Mouse (Mus musculus): ENCODE measurements around the gene Cct8. TPM values are rescaled to one million over a fixed set of nuclear protein-coding genes. Genes with fewer than 3 reads are reported as not detected.

Gene Cct8
- polyA plus RNA-seq, 1 experiment from 2014 or later: 410 TPM

GRCm38 (mm10) chr16:87438697-87439096 is 57.0 kb downstream of the Cct8 start:
- 94% methylated on average over 8 of the region's 8 CpGs for WGBS
- H3K9ac ChIP-seq (replicated peaks; ENCODE audit: low read depth, low read length): no peak overlapping the region
- no peak overlapping the region for H3K4me2 ChIP-seq (ENCODE audit: low read depth, low read length)
- no peak overlapping the region for H3K4me3 ChIP-seq (ENCODE audit: low read depth, low read length)
- ATAC-seq (ENCODE audit: low read depth): no peak
- peaks cover 12% of the 10 kb centered on the region for H3K4me1 ChIP-seq (ENCODE audit: control insufficient read depth, insufficient read depth, low read length)
- H3K36me3 ChIP-seq (ENCODE audit: control insufficient read depth, insufficient read depth, low read length): 0 out of 2 replicates have a peak, but pooled peaks cover 3% of the 10 kb centered on the region
- no peaks in the 10 kb centered on the region for H3K27me3 ChIP-seq (ENCODE audit: control insufficient read depth, insufficient read depth, low read length)
- H3K9me3 ChIP-seq (ENCODE audit: control insufficient read depth, low read length): no peaks in the 10 kb centered on the region
- H3K27ac ChIP-seq (ENCODE audit: low read depth, low read length): no peak overlapping the region

- Histone ChIP-seq H3K9ac (replicated peaks; ENCODE audit: low read depth, low read length) (no peak overlapping the region), H3K4me1 (ENCODE audit: control insufficient read depth, insufficient read depth, low read length) (peaks cover 12% of the 10 kb centered on the region), H3K27me3 (ENCODE audit: control insufficient read depth, insufficient read depth, low read length) (no peaks in the 10 kb centered on the region), H3K27ac (ENCODE audit: low read depth, low read length) (no peak overlapping the region), H3K36me3 (ENCODE audit: control insufficient read depth, insufficient read depth, low read length) (0 out of 2 replicates have a peak, but pooled peaks cover 3% of the 10 kb centered on the region), H3K4me2 (ENCODE audit: low read depth, low read length) (no peak overlapping the region), H3K9me3 (ENCODE audit: control insufficient read depth, low read length) (no peaks in the 10 kb centered on the region), H3K4me3 (ENCODE audit: low read depth, low read length) (no peak overlapping the region)
- 93% methylated on average over 21 of the region's 21 CpGs for WGBS
- no peak for ATAC-seq (ENCODE audit: low read depth)
These were observed 58.6 kb downstream of the Cct8 start for GRCm38 (mm10) chr16:87437096-87437495.

- H3K4me2 ChIP-seq (ENCODE audit: low read depth, low read length): no peak overlapping the region
- H3K9ac ChIP-seq (replicated peaks; ENCODE audit: low read depth, low read length): no peak overlapping the region
- H3K27me3 ChIP-seq (ENCODE audit: control insufficient read depth, insufficient read depth, low read length): no peaks in the 10 kb centered on the region
- 84% methylated on average over 13 of the region's 13 CpGs for WGBS
- H3K9me3 ChIP-seq (ENCODE audit: control insufficient read depth, low read length): no peaks in the 10 kb centered on the region
- H3K36me3 ChIP-seq (ENCODE audit: control insufficient read depth, insufficient read depth, low read length): 0 out of 2 replicates have a peak, but pooled peaks cover 3% of the 10 kb centered on the region
- peaks cover 9% of the 10 kb centered on the region for H3K4me1 ChIP-seq (ENCODE audit: control insufficient read depth, insufficient read depth, low read length)
- no peak overlapping the region for H3K4me3 ChIP-seq (ENCODE audit: low read depth, low read length)
- H3K27ac ChIP-seq (ENCODE audit: low read depth, low read length): no peak overlapping the region
- ATAC-seq (ENCODE audit: low read depth): no peak
These were observed 60.1 kb downstream of the Cct8 start for GRCm38 (mm10) chr16:87435411-87436205.

- Histone ChIP-seq H3K9ac (replicated peaks; ENCODE audit: low read depth, low read length) (no peak overlapping the region), H3K4me1 (ENCODE audit: control insufficient read depth, insufficient read depth, low read length) (peaks cover 9% of the 10 kb centered on the region), H3K36me3 (ENCODE audit: control insufficient read depth, insufficient read depth, low read length) (0 out of 2 replicates have a peak, but pooled peaks cover 3% of the 10 kb centered on the region), H3K9me3 (ENCODE audit: control insufficient read depth, low read length) (no peaks in the 10 kb centered on the region), H3K4me3 (ENCODE audit: low read depth, low read length) (no peak overlapping the region), H3K27ac (ENCODE audit: low read depth, low read length) (no peak overlapping the region), H3K4me2 (ENCODE audit: low read depth, low read length) (no peak overlapping the region), H3K27me3 (ENCODE audit: control insufficient read depth, insufficient read depth, low read length) (no peaks in the 10 kb centered on the region)
- no peak for ATAC-seq (ENCODE audit: low read depth)
- 87% methylated on average over 6 of the region's 6 CpGs for WGBS
These were observed 60.7 kb downstream of the Cct8 start for GRCm38 (mm10) chr16:87434946-87435345.

- Histone ChIP-seq H3K4me2 (ENCODE audit: low read depth, low read length) (no peak overlapping the region), H3K27me3 (ENCODE audit: control insufficient read depth, insufficient read depth, low read length) (no peaks in the 10 kb centered on the region)
- 97% methylated on average over 7 of the region's 7 CpGs for WGBS
These were observed 61.4 kb downstream of the Cct8 start for GRCm38 (mm10) chr16:87434266-87434665.

More at GRCm38 (mm10) chr16:87434266-87434665, 61.4 kb downstream of the Cct8 start:
- no peak overlapping the region for H3K27ac ChIP-seq (ENCODE audit: low read depth, low read length)
- H3K4me1 ChIP-seq (ENCODE audit: control insufficient read depth, insufficient read depth, low read length): peaks cover 5% of the 10 kb centered on the region; the same call in 1 of the 2 replicates
- 0 out of 2 replicates have a peak, but pooled peaks cover 3% of the 10 kb centered on the region for H3K36me3 ChIP-seq (ENCODE audit: control insufficient read depth, insufficient read depth, low read length)
- ATAC-seq (ENCODE audit: low read depth): no peak
- no peaks in the 10 kb centered on the region for H3K9me3 ChIP-seq (ENCODE audit: control insufficient read depth, low read length)
- no peak overlapping the region for H3K9ac ChIP-seq (replicated peaks; ENCODE audit: low read depth, low read length)
- H3K4me3 ChIP-seq (ENCODE audit: low read depth, low read length): no peak overlapping the region

Other genes starting within 250 kb of the Cct8 start
- gene N6amt1, start 141.7 kb downstream of the Cct8 start, polyA plus RNA-seq (2014; fragmentation: Nextera tagmentation; extraction: Ambion mirVana): 25.9 and 26.4 TPM in 2 replicates
- 34.0 and 37.8 TPM in 2 replicates for gene Ltn1, start 63.3 kb downstream of the Cct8 start, polyA plus RNA-seq (2014; fragmentation: Nextera tagmentation; extraction: Ambion mirVana)
- gene Rwdd2b, start 55.3 kb downstream of the Cct8 start, polyA plus RNA-seq (2014; fragmentation: Nextera tagmentation; extraction: Ambion mirVana): 14.4 and 14.7 TPM in 2 replicates
- gene Usp16, start 41.2 kb downstream of the Cct8 start, polyA plus RNA-seq (2014; fragmentation: Nextera tagmentation; extraction: Ambion mirVana): 54.4 and 67.5 TPM in 2 replicates
- not detected in 2 replicates for gene Map3k7cl, start 57.5 kb upstream of the Cct8 start, polyA plus RNA-seq (2014; fragmentation: Nextera tagmentation; extraction: Ambion mirVana)
- 21.7 and 22.4 TPM in 2 replicates for gene Bach1, start 203.1 kb upstream of the Cct8 start, polyA plus RNA-seq (2014; fragmentation: Nextera tagmentation; extraction: Ambion mirVana)

All from neural tube, embryonic 14.5 days (tissue).